Mouse (Mus musculus): ENCODE results near the gene Fjx1.

- no peak for TF ChIP-seq POLR2A (IDR thresholded peaks at IDR 0.05; ENCODE audit: borderline replicate concordance, low read depth, low read length)
- no peak for TF ChIP-seq CTCF (IDR thresholded peaks at IDR 0.05; ENCODE audit: low read depth, low read length)
Measured at GRCm38 (mm10) chr2:102426434-102426833, 25.9 kb downstream of the Fjx1 start.

All from bone marrow macrophage, adult 2 months (primary cell).